Mouse (Mus musculus): ENCODE measurements at regions not wholly inside any gene's neighbourhood (a gene's known extent, or its start where the extent isn't known, plus 50 kb on each side); places are given as distances from the start of the nearest gene placed in this dataset.

DNA sequence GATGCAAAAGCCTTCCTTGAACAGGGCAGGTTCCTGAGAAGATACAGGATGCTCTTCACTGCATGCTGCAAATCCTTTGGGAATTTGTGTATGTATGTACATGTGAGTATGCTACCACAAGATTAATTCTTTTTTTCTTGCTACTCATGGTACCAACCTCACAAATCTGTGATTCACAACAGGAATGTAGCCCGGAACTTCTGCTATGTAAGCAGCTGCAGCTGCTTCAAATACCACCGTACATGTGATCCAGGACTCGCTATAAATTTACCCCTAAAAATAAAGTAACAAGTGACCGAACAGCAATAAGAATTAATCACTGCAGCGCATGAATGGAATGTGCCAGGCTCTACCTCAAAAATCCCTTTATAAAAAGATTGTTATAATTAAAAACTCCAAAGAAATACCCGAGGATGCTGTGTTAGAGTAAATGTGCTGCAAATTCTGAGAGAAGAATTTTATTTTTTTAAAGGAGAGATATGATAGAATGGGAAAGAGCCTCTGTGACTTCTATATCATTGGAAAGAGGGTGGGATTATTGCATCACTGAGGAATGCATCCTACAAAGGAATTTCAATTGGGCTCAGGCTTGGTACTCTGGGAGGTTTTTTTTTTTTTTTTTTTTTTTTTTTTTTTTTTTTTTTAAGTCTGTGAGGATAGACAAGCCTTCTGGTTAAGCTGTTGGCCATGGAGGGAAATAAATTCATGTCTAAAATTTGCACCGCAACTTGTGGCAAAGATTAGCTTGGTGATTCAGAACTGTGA is 201.2 kb downstream of the Klf5 start:
- no peak overlapping the region for H3K4me3 ChIP-seq (replicated peaks; ENCODE audit: extremely low read depth, low read depth, low read length)
- no peak for DNase-seq
- TF ChIP-seq POLR2A (IDR thresholded peaks at IDR 0.05; ENCODE audit: borderline replicate concordance, extremely low read depth, low read depth, low read length) (no peak), CTCF (IDR thresholded peaks at IDR 0.05; ENCODE audit: insufficient read depth, low read length) (no peak)
- no peaks in the 10 kb centered on the region for H3K4me1 ChIP-seq (ENCODE audit: control insufficient read depth, insufficient read depth, low read length)
- 78% methylated on average over 7 of the region's 7 CpGs for WGBS

DNA sequence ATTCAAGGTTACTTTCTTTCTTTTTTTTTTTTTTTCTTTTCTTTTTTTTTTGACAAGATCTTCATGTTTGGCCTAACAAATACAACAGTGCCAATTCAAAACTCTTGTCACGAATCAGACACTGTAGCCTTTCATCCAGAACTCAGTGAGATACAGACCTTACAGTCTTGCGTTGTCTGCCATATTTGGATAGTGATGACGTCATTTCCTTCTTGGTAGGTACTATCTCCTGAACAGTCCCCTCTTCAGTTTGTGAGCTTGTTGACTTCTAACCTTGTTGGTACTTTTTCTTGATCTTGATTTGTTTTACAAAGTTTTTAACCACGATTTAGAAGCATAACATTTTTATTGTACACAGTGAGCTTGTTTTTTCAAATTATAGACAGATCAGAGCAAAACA is 206.4 kb downstream of the Klf5 start:
- Histone ChIP-seq H3K4me3 (replicated peaks; ENCODE audit: extremely low read depth, low read depth, low read length) (no peak overlapping the region), H3K4me1 (ENCODE audit: control insufficient read depth, insufficient read depth, low read length) (no peaks in the 10 kb centered on the region)
- WGBS = 65% methylated on average over 4 of the region's 4 CpGs
- TF ChIP-seq CTCF (IDR thresholded peaks at IDR 0.05; ENCODE audit: insufficient read depth, low read length) (no peak), POLR2A (IDR thresholded peaks at IDR 0.05; ENCODE audit: borderline replicate concordance, extremely low read depth, low read depth, low read length) (no peak)
- DNase-seq = no peak

DNA sequence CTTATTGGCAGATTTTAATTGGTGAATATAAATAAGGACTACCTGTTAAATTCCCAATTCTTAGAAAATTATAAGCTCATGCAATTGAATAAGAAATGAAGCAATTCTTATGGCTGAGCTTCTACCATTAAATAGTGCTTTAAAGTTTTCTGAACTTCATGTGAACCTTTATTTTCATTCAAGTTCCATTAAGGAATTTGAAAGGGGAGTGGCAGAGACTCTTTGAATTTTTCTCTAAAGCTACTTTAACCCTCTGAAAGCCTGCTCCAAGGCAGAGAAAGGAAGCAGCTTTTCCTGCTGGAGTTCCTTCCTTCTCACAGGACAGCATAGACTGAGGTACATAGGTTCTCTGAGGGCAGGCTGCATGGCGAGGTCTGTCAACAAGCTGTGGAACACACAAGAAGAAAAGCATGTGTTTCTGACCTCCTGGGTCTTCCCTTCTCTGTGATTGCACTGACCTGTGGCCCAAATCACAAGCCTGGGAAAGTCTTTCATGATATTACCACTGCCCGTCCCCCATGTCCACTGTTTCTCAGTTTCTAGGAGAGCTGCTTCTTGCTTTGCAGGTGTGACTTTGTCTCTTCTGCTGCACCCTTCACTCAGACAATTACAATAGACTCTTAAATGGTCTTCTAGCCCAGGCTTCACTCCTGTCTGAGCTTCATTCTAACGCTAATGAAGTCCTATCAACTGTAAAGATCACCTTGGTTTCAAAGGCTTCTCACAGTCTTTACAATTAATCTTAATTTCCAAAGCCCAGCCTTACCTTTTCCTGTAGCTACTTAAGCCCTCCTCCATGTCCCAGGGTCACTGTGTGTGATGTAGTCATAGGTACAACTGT is 211.4 kb downstream of the Klf5 start:
- DNase-seq = no peak

DNA sequence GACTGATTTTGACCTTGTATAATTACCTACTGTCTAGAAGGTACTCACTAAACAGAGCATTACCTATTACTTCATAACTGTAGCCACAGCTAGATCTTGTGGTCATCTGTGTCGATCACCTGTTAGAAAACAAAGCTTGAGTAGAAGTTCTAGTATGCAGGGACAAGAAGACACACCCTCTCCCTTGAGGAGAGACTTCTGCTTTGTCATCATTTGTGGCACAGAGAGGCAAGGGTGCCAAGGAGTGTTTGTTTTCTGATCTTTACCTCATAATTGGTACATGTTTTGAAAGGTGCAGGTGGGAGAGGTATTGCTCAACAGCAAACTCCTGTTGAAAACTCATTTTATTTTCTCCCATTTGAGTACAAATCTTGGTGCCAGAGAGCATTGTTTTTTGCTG is 217.0 kb downstream of the Klf5 start:
- Histone ChIP-seq H3K4me1 (ENCODE audit: control insufficient read depth, insufficient read depth, low read length) (no peaks in the 10 kb centered on the region), H3K4me3 (replicated peaks; ENCODE audit: extremely low read depth, low read depth, low read length) (no peak overlapping the region)
- no peak for TF ChIP-seq POLR2A (IDR thresholded peaks at IDR 0.05; ENCODE audit: borderline replicate concordance, extremely low read depth, low read depth, low read length)
- no peak for TF ChIP-seq CTCF (IDR thresholded peaks at IDR 0.05; ENCODE audit: insufficient read depth, low read length)
- DNase-seq = no peak
- WGBS = 50% methylated on average over 1 of the region's 1 CpGs

More for the DNA sequence above, 211.4 kb downstream of the Klf5 start:
- TF ChIP-seq CTCF (IDR thresholded peaks at IDR 0.05; ENCODE audit: insufficient read depth, low read length) (no peak), POLR2A (IDR thresholded peaks at IDR 0.05; ENCODE audit: borderline replicate concordance, extremely low read depth, low read depth, low read length) (no peak)
- H3K4me1 ChIP-seq (ENCODE audit: control insufficient read depth, insufficient read depth, low read length) = no peaks in the 10 kb centered on the region
- H3K4me3 ChIP-seq (replicated peaks; ENCODE audit: extremely low read depth, low read depth, low read length) = no peak overlapping the region
- WGBS = 59% methylated on average over 3 of the region's 3 CpGs

DNA sequence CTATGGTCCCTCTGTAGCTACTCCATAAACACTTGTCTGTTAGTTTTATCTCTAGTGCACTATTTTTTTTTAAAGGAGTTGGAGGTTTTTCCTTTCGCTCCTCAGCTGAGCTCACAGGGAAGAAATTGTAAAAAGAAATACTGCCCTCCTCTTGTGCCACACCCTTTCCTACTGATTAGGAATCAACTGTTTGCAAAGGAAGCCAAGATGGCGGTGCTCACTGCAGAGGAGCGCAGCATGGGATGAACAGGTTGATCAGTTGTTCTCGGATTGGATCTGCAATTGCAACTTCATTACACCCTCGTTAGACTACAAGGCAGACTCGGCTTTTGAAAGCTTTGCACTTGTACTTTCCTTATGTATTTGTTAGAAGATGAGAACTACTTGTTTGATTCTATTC is 218.2 kb downstream of the Klf5 start:
- Histone ChIP-seq H3K4me1 (ENCODE audit: control insufficient read depth, insufficient read depth, low read length) (no peaks in the 10 kb centered on the region), H3K4me3 (replicated peaks; ENCODE audit: extremely low read depth, low read depth, low read length) (no peak overlapping the region)
- WGBS = 79% methylated on average over 6 of the region's 6 CpGs
- no peak for TF ChIP-seq POLR2A (IDR thresholded peaks at IDR 0.05; ENCODE audit: borderline replicate concordance, extremely low read depth, low read depth, low read length)
- TF ChIP-seq CTCF (IDR thresholded peaks at IDR 0.05; ENCODE audit: insufficient read depth, low read length) = no peak
- DNase-seq = no peak

DNA sequence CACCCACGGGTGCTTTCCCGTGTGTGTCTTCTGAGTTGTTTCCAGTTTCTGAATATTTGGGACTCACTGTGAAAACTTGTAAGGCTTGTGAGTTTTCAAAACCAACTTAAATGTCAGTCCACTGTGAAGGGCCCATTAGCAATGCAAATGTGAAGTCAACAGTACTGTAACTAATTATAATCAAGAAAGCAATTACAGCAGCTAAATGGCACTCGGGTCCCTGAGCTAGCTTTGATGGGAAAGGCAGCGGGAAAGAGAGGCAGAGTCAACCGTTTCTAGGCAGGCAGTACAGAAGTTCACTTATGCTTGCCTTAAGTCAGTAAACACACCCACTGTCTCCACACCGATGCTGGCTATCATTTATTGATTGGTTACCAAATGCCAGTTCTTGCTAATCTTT is 221.9 kb downstream of the Klf5 start:
- TF ChIP-seq POLR2A (IDR thresholded peaks at IDR 0.05; ENCODE audit: borderline replicate concordance, extremely low read depth, low read depth, low read length) = no peak
- no peak for TF ChIP-seq CTCF (IDR thresholded peaks at IDR 0.05; ENCODE audit: insufficient read depth, low read length)
- Histone ChIP-seq H3K4me3 (replicated peaks; ENCODE audit: extremely low read depth, low read depth, low read length) (no peak overlapping the region), H3K4me1 (ENCODE audit: control insufficient read depth, insufficient read depth, low read length) (no peaks in the 10 kb centered on the region)
- DNase-seq = no peak
- WGBS = 83% methylated on average over 6 of the region's 6 CpGs

DNA sequence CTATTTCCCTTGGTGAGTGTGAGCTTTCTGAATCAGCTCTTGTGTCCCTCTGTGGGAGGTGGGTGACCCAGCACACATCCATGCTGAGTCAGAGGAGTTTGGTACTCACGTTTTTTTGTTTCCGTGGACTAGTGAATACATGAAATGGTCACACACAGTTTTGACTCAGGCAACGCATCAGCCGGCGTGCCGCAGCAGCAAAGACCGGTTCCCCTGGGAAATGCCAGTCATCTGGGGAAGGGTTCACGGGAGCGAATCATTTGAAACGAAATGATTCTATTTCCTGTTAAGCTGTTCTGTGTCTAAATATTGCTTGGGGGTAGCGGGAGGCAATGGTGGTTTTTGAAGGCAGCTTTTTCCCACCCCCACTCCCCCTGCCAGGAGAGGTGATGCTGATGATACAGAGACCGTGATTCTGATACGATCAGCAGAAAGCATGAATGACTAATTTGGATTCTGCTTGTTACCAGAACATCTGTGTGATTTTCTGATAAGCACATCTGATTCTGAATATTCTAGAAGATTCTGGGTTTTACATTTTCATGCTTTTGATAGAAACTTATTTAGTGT is 223.5 kb downstream of the Klf5 start:
- whole genome bisulfite sequencing = 81% methylated on average over 13 of the region's 13 CpGs
- TF ChIP-seq CTCF (IDR thresholded peaks at IDR 0.05; ENCODE audit: insufficient read depth, low read length) (no peak), POLR2A (IDR thresholded peaks at IDR 0.05; ENCODE audit: borderline replicate concordance, extremely low read depth, low read depth, low read length) (no peak)
- Histone ChIP-seq H3K4me1 (ENCODE audit: control insufficient read depth, insufficient read depth, low read length) (no peaks in the 10 kb centered on the region), H3K4me3 (replicated peaks; ENCODE audit: extremely low read depth, low read depth, low read length) (no peak overlapping the region)
- DNase-seq = no peak

DNA sequence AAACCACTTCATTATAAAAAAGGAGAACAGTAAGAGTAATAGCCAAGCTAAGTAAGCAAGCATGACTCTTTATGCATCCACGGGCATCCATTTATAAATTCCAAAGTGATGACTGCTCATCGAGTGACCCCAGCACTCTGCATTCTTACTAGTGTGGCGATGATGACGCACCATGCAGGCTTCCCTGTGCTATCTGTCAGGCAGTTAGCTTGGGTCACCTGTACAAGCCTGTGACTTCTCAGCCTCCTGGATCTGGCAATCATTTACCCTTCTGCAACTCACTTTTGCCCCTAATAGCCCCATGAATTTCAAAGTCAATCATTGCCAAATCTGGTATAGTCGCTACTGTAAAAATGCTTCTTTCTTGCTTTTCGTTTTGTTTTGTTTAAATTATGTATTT is 237.3 kb downstream of the Klf5 start:
- TF ChIP-seq CTCF (IDR thresholded peaks at IDR 0.05; ENCODE audit: insufficient read depth, low read length) (no peak), POLR2A (IDR thresholded peaks at IDR 0.05; ENCODE audit: borderline replicate concordance, extremely low read depth, low read depth, low read length) (no peak)
- Histone ChIP-seq H3K4me1 (ENCODE audit: control insufficient read depth, insufficient read depth, low read length) (no peaks in the 10 kb centered on the region), H3K4me3 (replicated peaks; ENCODE audit: extremely low read depth, low read depth, low read length) (no peak overlapping the region)
- 78% methylated on average over 6 of the region's 6 CpGs for WGBS
- DNase-seq = no peak

DNA sequence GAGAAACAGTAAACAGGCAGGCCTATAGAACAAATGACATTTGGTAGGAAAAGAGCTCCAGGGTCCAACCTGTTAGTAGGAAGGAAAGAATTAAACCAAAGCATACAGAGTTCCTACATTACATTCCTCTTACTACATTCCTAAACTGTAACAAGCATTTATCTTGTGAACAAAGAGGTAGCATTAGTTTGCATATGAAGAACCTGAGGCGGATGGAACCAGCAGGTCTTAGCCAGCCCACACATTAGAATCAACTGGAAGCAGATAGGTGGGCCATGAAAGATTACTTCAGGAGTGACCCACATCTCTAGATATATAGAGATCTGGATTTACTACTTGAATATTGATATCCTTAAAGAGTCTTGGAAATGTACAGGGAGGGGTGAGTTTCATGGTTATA is 238.8 kb downstream of the Klf5 start:
- Histone ChIP-seq H3K4me1 (ENCODE audit: control insufficient read depth, insufficient read depth, low read length) (no peaks in the 10 kb centered on the region), H3K4me3 (replicated peaks; ENCODE audit: extremely low read depth, low read depth, low read length) (no peak overlapping the region)
- WGBS = 90% methylated on average over 1 of the region's 1 CpGs
- no peak for DNase-seq
- no peak for TF ChIP-seq POLR2A (IDR thresholded peaks at IDR 0.05; ENCODE audit: borderline replicate concordance, extremely low read depth, low read depth, low read length)
- TF ChIP-seq CTCF (IDR thresholded peaks at IDR 0.05; ENCODE audit: insufficient read depth, low read length) = no peak

Measured in lung, adult 2 months (tissue).